Mouse (Mus musculus) heart, adult 2 months (tissue): ENCODE data around the gene Jmjd4. TPM values are rescaled to one million over a fixed set of nuclear protein-coding genes. Genes with fewer than 3 reads are reported as not detected.
A peak's percentile ranks its signal among the peaks of the same experiment; 100 is the strongest.

Experiments used
- DNase-seq, 2 experiments: peaks; one replicate each; pipeline ENCODE4 v3.0.0; 2021
- H3K27ac ChIP-seq: fragments of 200-600 bp; 2 replicates; pipeline ENCODE4 v1.8.1; 2022
- H3K27me3 ChIP-seq: fragments of 200-500 bp; 2 replicates; pipeline ENCODE4 v1.6.1; 2012; ENCODE audit warnings: mild to moderate bottlenecking, low read length, inconsistent platforms, mixed read lengths; ENCODE audit not compliant: control insufficient read depth, insufficient read depth
- H3K36me3 ChIP-seq: fragments of 200-500 bp; 2 replicates; pipeline ENCODE4 v1.6.1; 2012; ENCODE audit warnings: low read length, inconsistent platforms; ENCODE audit not compliant: control insufficient read depth, insufficient read depth
- H3K4me1 ChIP-seq: fragments of 200-500 bp; 2 replicates; pipeline ENCODE4 v1.6.1; 2011; ENCODE audit warnings: low read length; ENCODE audit not compliant: control insufficient read depth, insufficient read depth
- H3K4me3 ChIP-seq: fragments of 200-600 bp; 2 replicates; pipeline ENCODE4 v1.8.1; 2022
- H3K79me2 ChIP-seq: fragments of 200-500 bp; replicated peaks from 2 replicates; pipeline ENCODE4 v1.6.1; 2012; ENCODE audit warnings: mild to moderate bottlenecking, inconsistent platforms, low read length, moderate library complexity, mixed read lengths; ENCODE audit not compliant: control insufficient read depth, insufficient read depth
- H3K9ac ChIP-seq: fragments of 200-500 bp; 2 replicates; pipeline ENCODE4 v1.6.1; 2012; ENCODE audit warnings: low read depth, mild to moderate bottlenecking, control low read depth, inconsistent platforms, low read length, mixed read lengths
- CTCF ChIP-seq: fragments of 200-600 bp; IDR thresholded peaks from 2 replicates; pipeline ENCODE4 v1.8.1; 2022; ENCODE audit warnings: antibody characterized with exemption, mild to moderate bottlenecking, moderate library complexity
- EP300 ChIP-seq: fragments of 200-500 bp; IDR thresholded peaks from 2 replicates; pipeline ENCODE4 v1.6.1; 2011; ENCODE audit warnings: low read depth, low read length, control low read depth; ENCODE audit not compliant: insufficient read depth
- POLR2A ChIP-seq: fragments of 200-500 bp; IDR thresholded peaks from 2 replicates; pipeline ENCODE4 v1.6.1; 2011; ENCODE audit warnings: mild to moderate bottlenecking, low read depth, low read length, control low read depth; ENCODE audit not compliant: insufficient read depth
- WGBS: fragments of 180-500 bp; shearing (Covaris S2); methylation state at CpG from one replicate; pipeline ENCODE4 v1.1.7; 2018; 5-methylcytosine and 5-hydroxymethylcytosine counted together
- intact Hi-C: fragments of 180-260 bp; cut with DNase I; formaldehyde crosslinking; loops from one replicate; pipeline ENCODE4 v1.15.1; 2025
- polyA plus RNA-seq: library from polyadenylated mRNA; depleted of rRNA; stranded (reverse); fragments of >200 nt; gene quantifications from 2 replicates; pipeline ENCODE4 v1.2.3, GENCODE M21; 2012
- total RNA-seq, 2 experiments: library from RNA; stranded (reverse); gene quantifications; 2 replicates each; pipeline ENCODE4 v1.2.3; 2021

The Jmjd4 gene
- total and polyA plus RNA-seq, 3 experiments: 6.6 to 12.9 (median 11.8) TPM

- TF ChIP-seq POLR2A (no peak), CTCF (no peak), EP300 (no peak)
- intact Hi-C loops: no loop called here
- Histone ChIP-seq H3K9ac (no peak overlapping the region), H3K4me1 (peaks cover 4% of the 10 kb centered on the region; the same call in 1 of the 2 replicates), H3K27ac (no peak overlapping the region), H3K79me2 (no peaks in the 10 kb centered on the region), H3K4me3 (no peak overlapping the region), H3K27me3 (no peaks in the 10 kb centered on the region), H3K36me3 (peaks cover 3% of the 10 kb centered on the region)
- DNase-seq: no peak
- WGBS: 95% methylated on average over 2 of the region's 2 CpGs
Observed at GRCm38 (mm10) chr11:59456891-59457290, 7.0 kb downstream of the Jmjd4 start.

GRCm38 (mm10) chr11:59458973-59459372 is 9.1 kb downstream of the Jmjd4 start:
- intact Hi-C loops: no loop called here
- peaks cover 5% of the 10 kb centered on the region for H3K36me3 ChIP-seq
- H3K27ac ChIP-seq: peak overlapping the region; percentile 61
- TF ChIP-seq POLR2A (peak; percentile 41; the same call in 1 of the 2 replicates), CTCF (no peak), EP300 (peak; percentile 85)
- no peaks in the 10 kb centered on the region for H3K27me3 ChIP-seq
- H3K9ac ChIP-seq: no peak overlapping the region
- peaks cover 4% of the 10 kb centered on the region; the same call in 1 of the 2 replicates for H3K4me1 ChIP-seq
- H3K79me2 ChIP-seq: no peaks in the 10 kb centered on the region
- DNase-seq: peak; percentile 36 to 76
- no peak overlapping the region for H3K4me3 ChIP-seq
- WGBS: 15% methylated on average over 5 of the region's 5 CpGs

DNA sequence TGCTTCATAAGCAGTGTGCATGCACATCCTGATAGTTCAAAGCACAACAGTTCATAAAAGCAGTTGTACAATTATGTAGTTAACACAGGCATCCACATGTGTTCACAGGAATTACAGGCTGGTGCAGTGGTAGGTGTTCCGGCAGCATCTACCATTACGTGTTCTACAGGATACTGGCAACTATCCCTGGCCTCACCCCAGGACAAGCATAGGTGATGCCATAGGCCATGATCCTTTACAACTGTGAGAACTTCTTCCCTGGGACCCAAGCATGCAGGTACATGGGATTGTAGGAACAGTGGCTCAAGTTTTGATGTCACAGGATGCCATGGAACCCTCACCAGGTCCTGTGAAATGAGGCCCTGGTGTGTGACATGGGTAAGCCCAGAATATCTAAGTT is 10.6 kb downstream of the Jmjd4 start:
- DNase-seq: no peak
- H3K36me3 ChIP-seq: peaks cover 5% of the 10 kb centered on the region

GRCm38 (mm10) chr11:59471413-59472325 is 21.8 kb downstream of the Jmjd4 start:
- peak overlapping the region; percentile 78 for H3K27ac ChIP-seq
- intact Hi-C loops: no loop called here
- WGBS: 4% methylated on average over 37 of the region's 37 CpGs
- H3K27me3 ChIP-seq: no peaks in the 10 kb centered on the region
- peaks cover 2% of the 10 kb centered on the region for H3K79me2 ChIP-seq
- no peaks in the 10 kb centered on the region for H3K36me3 ChIP-seq
- TF ChIP-seq POLR2A: no peak
- TF ChIP-seq CTCF: no peak
- TF ChIP-seq EP300: no peak
- H3K4me1 ChIP-seq: peaks cover 3% of the 10 kb centered on the region; the same call in 1 of the 2 replicates
- H3K9ac ChIP-seq: peak overlapping the region; percentile 87
- peak overlapping the region; percentile 56 for H3K4me3 ChIP-seq
- no peak for DNase-seq

More for the DNA sequence above, 10.6 kb downstream of the Jmjd4 start:
- no peaks in the 10 kb centered on the region for H3K27me3 ChIP-seq
- no peak for TF ChIP-seq EP300
- TF ChIP-seq POLR2A: no peak
- no peak for TF ChIP-seq CTCF
- H3K9ac ChIP-seq: no peak overlapping the region
- no peak overlapping the region for H3K4me3 ChIP-seq
- intact Hi-C loops: no loop called here
- H3K4me1 ChIP-seq: peaks cover 4% of the 10 kb centered on the region; the same call in 1 of the 2 replicates
- WGBS: 98% methylated on average over 2 of the region's 2 CpGs
- no peaks in the 10 kb centered on the region for H3K79me2 ChIP-seq
- no peak overlapping the region for H3K27ac ChIP-seq

- intact Hi-C loops: no loop called here
- DNase-seq: peak; percentile 85 to 88
- peaks cover 3% of the 10 kb centered on the region; the same call in 1 of the 2 replicates for H3K4me1 ChIP-seq
- peak within 1 kb of the TSS; percentile 78 for H3K27ac ChIP-seq
- H3K79me2 ChIP-seq: peaks cover 2% of the 10 kb centered on the region
- peak; percentile 88 for TF ChIP-seq POLR2A
- TF ChIP-seq EP300: 0 out of 2 replicates have a peak, but pooled peaks have one; percentile 9
- no peak for TF ChIP-seq CTCF
- H3K4me3 ChIP-seq: peak within 1 kb of the TSS; percentile 56
- no peaks in the 10 kb centered on the region for H3K36me3 ChIP-seq
- no peaks in the 10 kb centered on the region for H3K27me3 ChIP-seq
- under 1% methylated on average over 19 of the region's 19 CpGs for WGBS
- peak within 1 kb of the TSS; percentile 87 for H3K9ac ChIP-seq
Observed at GRCm38 (mm10) chr11:59472326-59472677, 22.5 kb downstream of the Jmjd4 start, which contains the start of gene Zfp867. Zfp867 (minus strand) TSS chr11:59472474.

- H3K4me1 ChIP-seq: no peaks in the 10 kb centered on the region; the same call in 1 of the 2 replicates
- no peak overlapping the region for H3K9ac ChIP-seq
- intact Hi-C loops: no loop called here
- H3K27ac ChIP-seq: no peak overlapping the region
- TF ChIP-seq EP300 (no peak), POLR2A (no peak), CTCF (no peak)
- no peaks in the 10 kb centered on the region for H3K27me3 ChIP-seq
- WGBS: 66% methylated on average over 6 of the region's 6 CpGs
- DNase-seq: no peak
- no peaks in the 10 kb centered on the region for H3K36me3 ChIP-seq
- no peaks in the 10 kb centered on the region for H3K79me2 ChIP-seq
- no peak overlapping the region for H3K4me3 ChIP-seq
Observed at GRCm38 (mm10) chr11:59477240-59477639, 27.4 kb downstream of the Jmjd4 start.
